Mouse (Mus musculus) lung, postnatal 0 days (tissue): Measurements from ENCODE around the gene Coro1b. TPM values are rescaled to one million over a fixed set of nuclear protein-coding genes. Genes with fewer than 3 reads are reported as not detected.
A peak's percentile ranks its signal among the peaks of the same experiment; 100 is the strongest.

ENCODE experiments used
- ATAC-seq: fragments of 200-750 bp; cut with Nextera tagmentation; 2 replicates; pipeline ENCODE4 v1.8.0; 2017; ENCODE audit warnings: moderate library complexity
- DNase-seq: peaks from one replicate; pipeline ENCODE4 v3.0.0-alpha.2; 2016; ENCODE audit warnings: low spot score
- H3K27ac ChIP-seq: fragments of 300-500 bp; sonication (generic); 2 replicates; pipeline ENCODE4 v1.5.1; 2014; ENCODE audit warnings: antibody characterized with exemption, mild to moderate bottlenecking, low read length, mixed read lengths
- H3K27me3 ChIP-seq: fragments of 300-500 bp; sonication (generic); replicated peaks from 2 replicates; pipeline ENCODE4 v1.6.1; 2014; ENCODE audit warnings: low read length, mixed read lengths; ENCODE audit not compliant: insufficient read depth
- H3K36me3 ChIP-seq: fragments of 300-500 bp; sonication (generic); 2 replicates; pipeline ENCODE4 v1.6.1; 2014; ENCODE audit warnings: low read length, mixed read lengths; ENCODE audit not compliant: insufficient read depth
- H3K4me1 ChIP-seq: fragments of 300-500 bp; sonication (generic); 2 replicates; pipeline ENCODE4 v1.6.1; 2014; ENCODE audit warnings: antibody characterized with exemption, low read depth, low read length, mixed read lengths; ENCODE audit not compliant: insufficient read depth
- H3K4me2 ChIP-seq: fragments of 300-500 bp; sonication (generic); replicated peaks from 2 replicates; pipeline ENCODE4 v1.6.1; 2014; ENCODE audit warnings: low read depth, mild to moderate bottlenecking, low read length, moderate library complexity, mixed read lengths
- H3K4me3 ChIP-seq: fragments of 300-500 bp; sonication (generic); 2 replicates; pipeline ENCODE4 v1.5.1; 2014; ENCODE audit warnings: low read depth, low read length
- H3K9ac ChIP-seq: fragments of 300-500 bp; sonication (generic); replicated peaks from 2 replicates; pipeline ENCODE4 v1.6.1; 2014; ENCODE audit warnings: low read depth, mild to moderate bottlenecking
- H3K9me3 ChIP-seq: fragments of 300-500 bp; sonication (generic); 2 replicates; pipeline ENCODE4 v1.6.1; 2016; ENCODE audit warnings: low read length, mixed read lengths
- CTCF ChIP-seq: IDR thresholded peaks from 2 replicates; pipeline ENCODE4 v1.5.1; 2016; ENCODE audit warnings: antibody characterized with exemption, mild to moderate bottlenecking
- EP300 ChIP-seq: IDR thresholded peaks from 2 replicates; pipeline ENCODE4 v1.6.1; 2016; ENCODE audit warnings: antibody characterized with exemption, mild to moderate bottlenecking, control low read depth
- WGBS: fragments of 180-500 bp; shearing (Covaris S2); extraction: QIAGEN DNeasy Blood & Tissue Kit; methylation state at CpG from one replicate; pipeline ENCODE4 v1.1.7; 2014; 5-methylcytosine and 5-hydroxymethylcytosine counted together
- polyA plus RNA-seq: library from polyadenylated mRNA; unstranded; fragments of >200 nt; fragmentation: Nextera tagmentation; extraction: Ambion mirVana; gene quantifications from 2 replicates; pipeline ENCODE4 v1.2.1, GENCODE M21; 2015

Coro1b gene
- 183 and 192 TPM in 2 replicates for polyA plus RNA-seq

DNA sequence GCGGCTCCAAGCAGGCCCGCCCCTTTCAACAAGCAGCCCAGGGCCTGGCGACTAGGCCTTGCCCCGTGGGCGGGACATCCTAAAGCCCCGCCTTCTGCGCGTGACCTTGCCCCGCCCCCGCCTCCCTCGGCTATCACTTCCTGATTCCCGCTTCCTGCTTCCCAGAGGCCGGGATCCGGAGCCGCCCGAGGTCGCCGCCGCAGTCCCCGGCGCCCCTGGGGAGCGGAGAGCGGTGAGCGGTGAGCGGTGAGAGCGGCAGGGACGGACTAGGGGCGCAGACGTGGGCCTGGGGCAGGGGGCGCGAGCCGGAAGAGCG lies at the start of gene Coro1b:
Gene Coro1b, plus strand, starts transcription at position 129 of the 316 bp plus-strand sequence.
- TF ChIP-seq CTCF (no peak), EP300 (no peak)
- Histone ChIP-seq H3K4me3 (peak within 1 kb of the TSS; percentile 90), H3K9ac (peak within 1 kb of the TSS; percentile 90), H3K27me3 (no peaks in the 10 kb centered on the region), H3K36me3 (peaks cover 3% of the 10 kb centered on the region; the same call in 1 of the 2 replicates), H3K4me1 (peaks cover 12% of the 10 kb centered on the region; the same call in 1 of the 2 replicates), H3K4me2 (peak within 1 kb of the TSS; percentile 79), H3K27ac (peak within 1 kb of the TSS; percentile 87), H3K9me3 (no peaks in the 10 kb centered on the region)
- DNase-seq: peak; percentile 97
- under 1% methylated on average over 20 of the region's 33 CpGs for WGBS
- ATAC-seq: peak; percentile 96

DNA sequence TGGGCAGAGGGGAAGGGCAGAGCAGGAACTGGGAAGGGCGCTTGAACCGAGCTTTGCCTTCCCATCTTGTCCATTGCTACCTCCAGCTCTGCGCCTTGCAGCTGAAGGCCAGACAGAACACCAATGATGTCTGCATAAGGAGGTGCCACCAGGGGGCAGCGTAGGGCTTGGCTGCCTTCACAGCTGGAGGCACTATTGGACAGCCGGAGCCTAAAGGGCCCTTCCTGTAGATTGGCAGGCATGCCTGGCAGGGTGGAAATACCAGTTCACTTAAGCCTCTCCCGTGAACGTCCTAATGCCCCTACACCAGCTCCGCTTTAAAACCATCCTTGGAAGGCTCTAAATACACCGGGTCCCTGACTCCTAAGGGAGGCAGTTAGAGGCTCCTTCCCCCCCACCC lies 49.4 kb upstream of the Coro1b start:
- Histone ChIP-seq H3K27ac (peak overlapping the region; percentile 94), H3K9me3 (no peaks in the 10 kb centered on the region), H3K27me3 (peaks cover 3% of the 10 kb centered on the region; the same call in 1 of the 2 replicates), H3K4me1 (peaks cover 19% of the 10 kb centered on the region; the same call in 1 of the 2 replicates), H3K36me3 (no peaks in the 10 kb centered on the region), H3K9ac (0 out of 2 replicates have a peak overlapping the region, but pooled peaks have one; percentile 32), H3K4me2 (peak overlapping the region; percentile 76), H3K4me3 (0 out of 2 replicates have a peak overlapping the region, but pooled peaks have one; percentile 50)
- 10% methylated on average over 9 of the region's 9 CpGs for WGBS
- DNase-seq: peak; percentile 97
- peak; percentile 100 for TF ChIP-seq CTCF
- no peak for TF ChIP-seq EP300
- peak; percentile 39 for ATAC-seq

DNA sequence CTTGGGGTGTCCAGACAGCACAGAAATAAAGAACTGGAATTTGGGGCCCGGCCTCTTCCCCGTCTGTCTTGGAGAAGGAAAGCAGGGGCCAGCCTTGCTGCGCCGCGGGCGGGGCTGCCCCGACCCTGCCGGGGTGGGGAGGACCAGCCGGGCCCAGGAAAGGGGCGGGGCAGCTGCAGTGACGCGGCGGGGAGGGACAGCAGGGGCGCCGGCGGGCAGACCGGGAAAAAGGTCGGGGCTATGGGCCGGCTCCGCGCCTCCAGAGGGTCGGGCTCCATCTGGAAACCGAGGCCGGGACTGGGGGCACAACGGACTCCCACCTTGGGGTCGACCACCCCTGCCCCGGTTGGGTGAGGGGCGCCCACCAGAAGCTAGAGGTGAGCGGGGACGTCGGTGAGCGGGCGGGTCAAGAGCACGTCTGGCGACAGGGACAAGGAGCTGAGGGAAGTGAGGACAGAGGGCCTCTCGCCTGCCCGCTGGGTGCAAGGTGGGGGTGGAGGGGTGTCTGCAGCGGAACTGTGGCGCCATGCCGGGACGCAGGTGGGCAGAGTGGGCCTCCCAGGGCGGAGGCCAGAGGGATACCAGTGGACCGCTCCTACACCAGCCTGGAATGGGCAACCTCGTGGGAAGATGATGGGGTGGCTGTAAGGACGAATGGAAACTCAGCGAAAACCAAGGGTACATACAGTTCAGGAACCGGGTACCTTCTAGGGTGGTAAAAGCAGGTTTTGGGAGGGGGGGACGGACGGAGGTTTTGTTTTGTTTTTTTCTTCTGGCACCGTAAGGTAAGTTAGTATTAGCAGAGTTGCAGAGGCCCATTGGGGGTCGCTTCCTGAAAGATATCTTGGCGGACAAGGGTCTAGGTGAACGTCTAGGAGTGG lies 48.3 kb upstream of the Coro1b start, which contains the start of gene Pitpnm1:
Gene Pitpnm1, plus strand, starts transcription at position 162 of the 881 bp plus-strand sequence.
- ATAC-seq (peak; percentile 13; the same call in 1 of the 2 replicates), DNase-seq (peak; percentile 82)
- Histone ChIP-seq H3K9me3 (no peaks in the 10 kb centered on the region), H3K9ac (peak within 1 kb of the TSS; percentile 32), H3K27me3 (peaks cover 3% of the 10 kb centered on the region; the same call in 1 of the 2 replicates), H3K36me3 (no peaks in the 10 kb centered on the region), H3K4me2 (peak within 1 kb of the TSS; percentile 76), H3K4me1 (peaks cover 19% of the 10 kb centered on the region; the same call in 1 of the 2 replicates), H3K27ac (peak within 1 kb of the TSS; percentile 94), H3K4me3 (peak within 1 kb of the TSS; percentile 50)
- TF ChIP-seq CTCF (no peak), EP300 (no peak)
- 1% methylated on average over 48 of the region's 53 CpGs for WGBS

DNA sequence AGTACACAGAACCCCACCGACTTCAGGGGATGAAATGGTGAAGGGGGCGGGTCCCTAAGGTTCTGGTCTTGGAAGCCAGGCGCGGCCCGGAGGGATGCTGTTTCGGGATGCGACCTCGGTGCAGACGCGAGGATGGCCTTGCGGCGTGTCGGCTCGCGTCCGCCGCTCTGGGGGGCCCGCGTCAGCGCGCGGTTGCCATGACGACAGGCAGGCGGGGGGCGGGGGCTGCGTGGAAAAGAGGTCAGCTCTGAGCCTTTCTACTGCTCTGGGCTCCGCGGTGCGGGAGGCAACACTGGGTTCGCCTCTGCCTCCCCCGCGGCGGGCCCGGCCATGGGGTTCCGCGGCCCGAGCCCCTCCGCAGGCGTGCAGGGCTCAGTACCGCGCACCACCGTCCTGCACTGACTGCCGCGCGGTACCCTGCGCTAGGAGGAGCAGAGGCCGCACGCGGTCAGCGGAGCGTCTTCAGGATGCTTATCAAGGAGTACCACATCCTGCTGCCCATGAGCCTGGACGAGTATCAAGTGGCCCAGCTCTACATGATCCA lies 47.6 kb upstream of the Coro1b start:
- Histone ChIP-seq H3K27me3 (peaks cover 3% of the 10 kb centered on the region; the same call in 1 of the 2 replicates), H3K36me3 (no peaks in the 10 kb centered on the region), H3K4me1 (peaks cover 19% of the 10 kb centered on the region; the same call in 1 of the 2 replicates), H3K4me2 (peak overlapping the region; percentile 76), H3K27ac (no peak overlapping the region), H3K4me3 (peak overlapping the region; percentile 50), H3K9ac (peak overlapping the region; percentile 32), H3K9me3 (no peaks in the 10 kb centered on the region)
- WGBS: 2% methylated on average over 51 of the region's 52 CpGs
- ATAC-seq (no peak), DNase-seq (no peak)
- TF ChIP-seq CTCF (no peak), EP300 (no peak)

DNA sequence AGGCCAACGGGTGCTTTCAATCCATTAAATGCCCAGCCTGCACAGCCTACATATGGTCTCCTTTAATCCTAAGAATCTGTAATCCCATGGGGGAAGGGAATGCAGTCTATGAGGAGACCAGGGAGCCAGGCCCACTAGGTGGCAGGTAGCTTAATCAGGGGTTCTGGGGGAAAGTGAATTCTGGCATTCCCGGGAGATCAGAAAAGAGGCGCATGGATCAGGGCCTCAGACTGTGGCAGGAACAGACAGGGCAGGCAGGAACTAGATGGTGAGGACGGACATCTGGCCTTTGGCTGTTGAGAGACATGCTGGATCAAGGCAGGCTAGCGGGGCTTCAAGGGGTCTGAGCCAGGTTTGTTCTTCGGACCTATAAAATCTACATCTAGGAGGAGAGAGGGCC lies 47.0 kb upstream of the Coro1b start:
- 75% methylated on average over 6 of the region's 6 CpGs for WGBS
- no peak overlapping the region for H3K4me3 ChIP-seq
- H3K9me3 ChIP-seq: no peaks in the 10 kb centered on the region
- H3K4me1 ChIP-seq: peaks cover 19% of the 10 kb centered on the region; the same call in 1 of the 2 replicates
- peaks cover 3% of the 10 kb centered on the region; the same call in 1 of the 2 replicates for H3K27me3 ChIP-seq
- no peak for TF ChIP-seq CTCF
- no peak for TF ChIP-seq EP300
- no peak for DNase-seq
- no peak overlapping the region for H3K27ac ChIP-seq
- no peaks in the 10 kb centered on the region for H3K36me3 ChIP-seq
- no peak overlapping the region for H3K9ac ChIP-seq
- H3K4me2 ChIP-seq: no peak overlapping the region
- ATAC-seq: no peak

DNA sequence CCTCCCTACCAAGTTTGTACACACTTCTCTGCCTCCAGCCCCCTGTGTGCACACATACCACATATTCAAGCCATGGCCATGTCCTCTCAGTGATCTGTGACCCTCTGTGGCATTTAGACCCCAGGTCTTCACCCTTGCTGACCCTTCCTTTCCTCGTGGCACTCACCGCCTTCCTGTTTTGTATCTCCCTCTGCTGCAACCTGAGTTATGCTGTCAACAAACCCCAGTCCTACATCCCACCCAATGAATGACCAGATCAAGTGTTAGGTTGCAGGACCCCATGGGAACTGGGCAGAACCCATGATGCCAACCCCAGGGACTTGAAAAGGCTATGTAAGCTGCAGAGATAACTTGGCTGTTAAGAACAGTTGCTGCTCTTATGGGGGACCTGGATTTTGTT lies 46.4 kb upstream of the Coro1b start:
- Histone ChIP-seq H3K4me3 (no peak overlapping the region), H3K9me3 (no peaks in the 10 kb centered on the region), H3K27me3 (peaks cover 3% of the 10 kb centered on the region; the same call in 1 of the 2 replicates), H3K4me2 (no peak overlapping the region), H3K4me1 (peaks cover 19% of the 10 kb centered on the region; the same call in 1 of the 2 replicates), H3K27ac (no peak overlapping the region), H3K36me3 (no peaks in the 10 kb centered on the region), H3K9ac (no peak overlapping the region)
- WGBS: 83% methylated on average over 2 of the region's 2 CpGs
- TF ChIP-seq EP300: no peak
- TF ChIP-seq CTCF: no peak
- DNase-seq (no peak), ATAC-seq (no peak)
